Mouse (Mus musculus): ENCODE data around the gene Plin2.
"Not testable (repeated sequence)": the region's sequence is repeated elsewhere in the genome, so short reads cannot be mapped to it uniquely, and the experiment has no call there.

- TF ChIP-seq POLR2A (IDR thresholded peaks at IDR 0.05; ENCODE audit: insufficient read depth, low read length); CTCF (IDR thresholded peaks at IDR 0.05; ENCODE audit: low read depth, low read length): not testable (repeated sequence)
These were observed 21.5 kb downstream of the Plin2 start for GRCm38 (mm10) chr4:86648394-86648793.
